Mouse (Mus musculus): ENCODE results near the gene Ptprg. TPM values are rescaled to one million over a fixed set of nuclear protein-coding genes. Genes with fewer than 3 reads are reported as not detected.

Ptprg gene
- polyA plus RNA-seq, 1 experiment from 2014 or later, result 47.9 TPM

DNA sequence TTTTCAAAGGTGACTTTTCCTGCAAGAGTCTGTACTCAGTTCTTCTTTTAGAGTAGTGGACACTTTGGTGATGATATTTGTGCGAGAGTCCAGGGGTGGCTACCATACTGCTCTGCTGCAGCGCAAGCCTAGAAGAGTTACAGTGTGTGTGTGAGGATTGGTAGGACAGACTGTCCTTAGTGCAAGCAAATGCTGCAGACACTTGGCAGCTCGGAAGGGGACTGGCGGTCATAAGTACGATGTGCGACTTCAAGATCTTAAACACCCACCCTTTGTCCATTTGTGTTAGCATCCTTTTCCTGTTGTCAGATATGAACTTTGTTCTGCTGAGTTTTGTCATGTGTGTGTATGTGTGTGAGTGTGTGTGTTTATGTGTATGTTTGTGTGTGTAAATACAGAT lies 637.7 kb downstream of the Ptprg start:
- H3K27ac ChIP-seq, result no peak overlapping the region
- no peaks in the 10 kb centered on the region for H3K27me3 ChIP-seq
- H3K36me3 ChIP-seq, result no peaks in the 10 kb centered on the region
- H3K9me3 ChIP-seq, result no peaks in the 10 kb centered on the region
- H3K4me1 ChIP-seq, result peaks cover 16% of the 10 kb centered on the region; the same call in 1 of the 2 replicates
- no peak overlapping the region for H3K4me2 ChIP-seq (replicated peaks)
- H3K4me3 ChIP-seq, result no peak overlapping the region
- no peak for ATAC-seq (ENCODE audit: insufficient number of reproducible peaks, insufficient read depth, low FRiP score, low TSS enrichment)
- no peak overlapping the region for H3K9ac ChIP-seq
- WGBS, result 92% methylated on average over 6 of the region's 6 CpGs

DNA sequence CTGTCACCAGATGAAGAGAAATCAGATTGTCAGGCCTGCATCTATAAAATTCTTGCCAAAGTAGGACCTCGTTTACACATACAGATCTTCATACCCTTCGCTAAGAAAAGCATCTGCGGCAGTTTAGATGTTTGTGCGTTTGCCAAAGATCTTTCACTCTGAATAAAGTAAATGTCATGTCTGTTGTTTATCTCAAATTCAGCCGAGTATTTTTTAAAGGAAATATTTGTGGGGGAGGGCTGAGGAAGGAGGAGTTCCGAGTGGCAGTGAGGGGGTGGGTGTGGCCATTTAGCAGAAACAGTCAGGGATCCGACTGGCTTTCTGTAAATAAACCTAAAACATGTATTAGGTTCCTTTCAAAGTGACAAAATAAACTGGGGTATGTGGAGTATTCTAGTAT lies 645.4 kb downstream of the Ptprg start:
- no peak for ATAC-seq (ENCODE audit: insufficient number of reproducible peaks, insufficient read depth, low FRiP score, low TSS enrichment)
- Histone ChIP-seq H3K4me1 (no peaks in the 10 kb centered on the region), H3K36me3 (no peaks in the 10 kb centered on the region), H3K9ac (no peak overlapping the region), H3K4me3 (no peak overlapping the region), H3K4me2 (replicated peaks) (no peak overlapping the region), H3K9me3 (no peaks in the 10 kb centered on the region), H3K27ac (no peak overlapping the region), H3K27me3 (no peaks in the 10 kb centered on the region)
- 60% methylated on average over 7 of the region's 7 CpGs for WGBS

- Histone ChIP-seq H3K4me3 (no peak overlapping the region), H3K4me2 (replicated peaks) (no peak overlapping the region), H3K4me1 (no peaks in the 10 kb centered on the region), H3K9me3 (no peaks in the 10 kb centered on the region), H3K9ac (no peak overlapping the region), H3K36me3 (no peaks in the 10 kb centered on the region), H3K27ac (no peak overlapping the region), H3K27me3 (no peaks in the 10 kb centered on the region)
- ATAC-seq (ENCODE audit: insufficient number of reproducible peaks, insufficient read depth, low FRiP score, low TSS enrichment), result no peak
- WGBS, result 83% methylated on average over 13 of the region's 13 CpGs
These were observed 646.9 kb downstream of the Ptprg start for GRCm38 (mm10) chr14:12199956-12200950.

- Histone ChIP-seq H3K4me2 (replicated peaks) (no peak overlapping the region), H3K27ac (no peak overlapping the region), H3K9me3 (no peaks in the 10 kb centered on the region), H3K27me3 (no peaks in the 10 kb centered on the region), H3K36me3 (no peaks in the 10 kb centered on the region), H3K4me3 (no peak overlapping the region), H3K4me1 (no peaks in the 10 kb centered on the region), H3K9ac (no peak overlapping the region)
- no peak for ATAC-seq (ENCODE audit: insufficient number of reproducible peaks, insufficient read depth, low FRiP score, low TSS enrichment)
- 72% methylated on average over 10 of the region's 10 CpGs for WGBS
These were observed 648.9 kb downstream of the Ptprg start for GRCm38 (mm10) chr14:12202214-12202613.

DNA sequence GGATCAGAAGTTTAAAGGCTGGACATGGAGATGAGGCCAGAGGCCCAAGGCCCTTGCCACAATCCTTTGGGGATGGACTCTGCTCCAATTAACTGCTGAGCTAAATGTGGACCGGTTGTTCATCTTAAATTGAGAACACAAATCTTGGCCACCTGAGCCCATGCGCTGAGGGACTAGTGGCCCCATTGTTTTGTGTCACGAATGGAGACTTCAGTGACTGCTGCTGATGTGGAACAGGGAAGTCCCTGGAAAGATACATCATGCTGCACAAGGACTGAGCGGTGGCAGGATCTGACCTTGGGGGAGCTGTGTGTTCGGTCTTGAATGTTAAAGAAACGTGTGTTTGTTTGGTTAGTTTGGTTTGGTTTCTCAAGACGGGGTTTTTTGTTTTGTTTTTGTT lies 649.7 kb downstream of the Ptprg start:
- Histone ChIP-seq H3K4me3 (no peak overlapping the region), H3K9ac (no peak overlapping the region), H3K4me2 (replicated peaks) (no peak overlapping the region), H3K36me3 (no peaks in the 10 kb centered on the region), H3K4me1 (no peaks in the 10 kb centered on the region), H3K27ac (no peak overlapping the region), H3K9me3 (no peaks in the 10 kb centered on the region), H3K27me3 (no peaks in the 10 kb centered on the region)
- WGBS, result 82% methylated on average over 7 of the region's 7 CpGs
- ATAC-seq (ENCODE audit: insufficient number of reproducible peaks, insufficient read depth, low FRiP score, low TSS enrichment), result no peak

- Histone ChIP-seq H3K9me3 (no peaks in the 10 kb centered on the region), H3K27me3 (no peaks in the 10 kb centered on the region), H3K4me1 (no peaks in the 10 kb centered on the region), H3K36me3 (no peaks in the 10 kb centered on the region), H3K4me2 (replicated peaks) (no peak overlapping the region), H3K4me3 (no peak overlapping the region), H3K9ac (no peak overlapping the region), H3K27ac (no peak overlapping the region)
- no peak for ATAC-seq (ENCODE audit: insufficient number of reproducible peaks, insufficient read depth, low FRiP score, low TSS enrichment)
- WGBS, result 67% methylated on average over 2 of the region's 2 CpGs
These were observed 652.8 kb downstream of the Ptprg start for GRCm38 (mm10) chr14:12206138-12206537.

GRCm38 (mm10) chr14:12208554-12208953 lies 655.2 kb downstream of the Ptprg start:
- Histone ChIP-seq H3K27me3 (no peaks in the 10 kb centered on the region), H3K36me3 (peaks cover 5% of the 10 kb centered on the region; the same call in 1 of the 2 replicates), H3K27ac (no peak overlapping the region), H3K9me3 (no peaks in the 10 kb centered on the region), H3K4me3 (no peak overlapping the region), H3K9ac (no peak overlapping the region), H3K4me2 (replicated peaks) (no peak overlapping the region), H3K4me1 (no peaks in the 10 kb centered on the region)
- no peak for ATAC-seq (ENCODE audit: insufficient number of reproducible peaks, insufficient read depth, low FRiP score, low TSS enrichment)
- 87% methylated on average over 2 of the region's 2 CpGs for WGBS

DNA sequence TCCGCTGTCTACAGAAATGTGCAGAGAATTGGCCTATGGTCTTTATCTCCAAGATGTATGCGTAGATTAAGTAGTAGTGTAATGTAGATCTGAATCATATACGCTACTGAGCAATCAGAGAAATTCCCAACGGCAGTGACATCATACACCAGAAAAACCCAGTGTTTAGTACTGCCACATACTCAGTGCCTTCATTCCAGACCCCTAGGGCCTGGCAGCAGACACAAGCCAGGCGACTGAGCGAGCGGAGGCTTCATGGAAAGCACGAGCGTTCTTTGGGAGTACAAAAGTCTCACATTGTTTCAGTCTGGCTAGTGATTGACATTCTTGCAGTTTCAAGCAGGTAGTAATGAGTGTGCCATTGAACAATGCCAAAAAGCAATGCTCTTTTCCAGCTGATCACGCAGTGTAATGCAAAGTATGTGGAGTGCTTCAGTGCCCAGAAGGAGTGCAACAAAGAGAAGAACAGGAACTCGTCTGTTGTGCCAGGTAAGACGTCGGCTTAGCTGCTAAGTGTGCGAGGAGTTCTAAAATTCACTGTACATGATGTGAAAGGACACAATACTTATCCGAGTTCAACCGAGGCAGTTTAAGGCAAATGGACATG lies 665.3 kb downstream of the Ptprg start:
- WGBS, result 87% methylated on average over 16 of the region's 16 CpGs
- Histone ChIP-seq H3K9ac (no peak overlapping the region), H3K9me3 (no peaks in the 10 kb centered on the region), H3K4me3 (no peak overlapping the region), H3K27ac (no peak overlapping the region), H3K4me1 (no peaks in the 10 kb centered on the region), H3K36me3 (peaks cover 3% of the 10 kb centered on the region; the same call in 1 of the 2 replicates), H3K4me2 (replicated peaks) (no peak overlapping the region), H3K27me3 (no peaks in the 10 kb centered on the region)
- ATAC-seq (ENCODE audit: insufficient number of reproducible peaks, insufficient read depth, low FRiP score, low TSS enrichment), result no peak

- H3K9ac ChIP-seq, result no peak overlapping the region
- no peak overlapping the region for H3K4me2 ChIP-seq (replicated peaks)
- H3K9me3 ChIP-seq, result no peaks in the 10 kb centered on the region
- no peak for ATAC-seq (ENCODE audit: insufficient number of reproducible peaks, insufficient read depth, low FRiP score, low TSS enrichment)
- no peak overlapping the region for H3K4me3 ChIP-seq
- H3K27ac ChIP-seq, result no peak overlapping the region
- peaks cover 3% of the 10 kb centered on the region; the same call in 1 of the 2 replicates for H3K36me3 ChIP-seq
- no peaks in the 10 kb centered on the region for H3K27me3 ChIP-seq
- no peaks in the 10 kb centered on the region for H3K4me1 ChIP-seq
- 75% methylated on average over 6 of the region's 6 CpGs for WGBS
These were observed 666.5 kb downstream of the Ptprg start for GRCm38 (mm10) chr14:12219877-12220276.

GRCm38 (mm10) chr14:12220540-12220939 lies 667.2 kb downstream of the Ptprg start:
- ATAC-seq (ENCODE audit: insufficient number of reproducible peaks, insufficient read depth, low FRiP score, low TSS enrichment), result no peak
- no peaks in the 10 kb centered on the region for H3K9me3 ChIP-seq
- H3K4me2 ChIP-seq (replicated peaks), result no peak overlapping the region
- no peak overlapping the region for H3K4me3 ChIP-seq
- H3K4me1 ChIP-seq, result no peaks in the 10 kb centered on the region
- H3K36me3 ChIP-seq, result peaks cover 3% of the 10 kb centered on the region; the same call in 1 of the 2 replicates
- no peak overlapping the region for H3K27ac ChIP-seq
- no peaks in the 10 kb centered on the region for H3K27me3 ChIP-seq
- H3K9ac ChIP-seq, result no peak overlapping the region
- WGBS, result 57% methylated on average over 8 of the region's 8 CpGs

DNA sequence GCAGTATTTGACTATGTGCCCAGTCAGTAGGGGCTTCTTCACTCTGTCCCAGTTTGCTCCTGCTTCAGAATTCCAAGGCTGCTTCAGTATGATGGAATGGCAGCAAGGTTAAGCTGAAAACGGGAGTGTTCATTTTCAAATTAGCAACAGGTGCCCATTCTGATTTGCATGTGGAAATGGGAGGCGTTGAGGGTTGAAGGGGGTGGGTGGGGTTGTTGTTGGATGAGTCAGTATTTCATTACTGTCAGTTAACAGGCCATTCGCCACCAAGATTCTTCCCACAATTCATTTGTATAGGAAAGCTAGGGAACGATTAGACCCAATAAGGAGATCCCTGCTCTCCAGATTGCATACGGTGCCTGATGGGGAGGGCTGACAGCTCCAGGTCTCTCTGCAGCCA lies 668.2 kb downstream of the Ptprg start:
- no peak for ATAC-seq (ENCODE audit: insufficient number of reproducible peaks, insufficient read depth, low FRiP score, low TSS enrichment)
- Histone ChIP-seq H3K27me3 (no peaks in the 10 kb centered on the region), H3K4me3 (no peak overlapping the region), H3K9ac (no peak overlapping the region), H3K27ac (no peak overlapping the region), H3K9me3 (no peaks in the 10 kb centered on the region), H3K4me1 (no peaks in the 10 kb centered on the region), H3K4me2 (replicated peaks) (no peak overlapping the region), H3K36me3 (peaks cover 7% of the 10 kb centered on the region; the same call in 1 of the 2 replicates)
- WGBS, result 72% methylated on average over 5 of the region's 5 CpGs

DNA sequence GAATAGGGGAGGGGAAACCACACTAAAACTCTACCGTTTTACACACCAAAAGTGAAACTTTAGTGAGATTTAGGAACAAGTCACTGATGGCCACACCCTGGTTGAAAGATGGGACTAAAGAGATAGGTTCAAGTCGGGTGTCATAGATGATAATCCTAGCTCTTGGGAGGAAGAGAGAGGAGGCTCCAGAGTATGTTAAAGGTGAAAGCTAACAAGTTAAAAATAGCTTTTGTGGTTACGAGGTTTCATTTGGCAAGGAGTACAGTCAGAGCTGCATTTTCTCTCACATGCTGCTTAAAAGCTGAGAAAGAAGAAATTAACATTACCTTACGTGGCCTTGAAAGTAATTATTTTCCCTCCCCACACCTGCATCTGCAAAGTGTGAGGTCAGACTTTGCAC lies 690.4 kb downstream of the Ptprg start:
- WGBS, result 74% methylated on average over 4 of the region's 4 CpGs
- Histone ChIP-seq H3K36me3 (0 out of 2 replicates have a peak, but pooled peaks cover 3% of the 10 kb centered on the region), H3K4me1 (no peaks in the 10 kb centered on the region), H3K4me2 (replicated peaks) (no peak overlapping the region), H3K27ac (no peak overlapping the region), H3K9ac (no peak overlapping the region), H3K9me3 (no peaks in the 10 kb centered on the region), H3K27me3 (no peaks in the 10 kb centered on the region), H3K4me3 (no peak overlapping the region)
- no peak for ATAC-seq (ENCODE audit: insufficient number of reproducible peaks, insufficient read depth, low FRiP score, low TSS enrichment)
